Mouse (Mus musculus): ENCODE measurements around the gene Guca2b.
"Not testable (repeated sequence)": the region's sequence is repeated elsewhere in the genome, so short reads cannot be mapped to it uniquely, and the experiment has no call there.

The Guca2b gene

DNA sequence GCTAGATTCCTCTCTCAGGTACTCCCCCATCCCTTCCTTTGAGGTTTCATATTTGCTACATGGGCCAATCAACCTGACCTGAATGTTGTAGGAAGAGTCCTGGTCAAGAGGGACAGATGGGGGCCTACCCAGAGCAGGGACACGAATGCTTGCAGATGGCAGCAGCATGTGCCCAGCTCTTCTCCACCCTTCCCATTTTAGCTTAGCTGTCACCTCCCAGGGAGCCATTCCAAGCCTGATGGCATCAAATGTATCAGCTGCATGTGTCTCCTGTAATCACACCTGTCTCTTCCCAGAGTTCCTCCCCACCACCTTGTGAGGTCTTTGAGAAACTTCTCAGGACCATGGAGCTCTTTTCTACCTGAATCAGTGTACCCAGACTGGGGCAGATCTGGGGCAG lies 1.7 kb downstream of the Guca2b start:
- DNase-seq (ENCODE audit: low spot score): no peak

DNA sequence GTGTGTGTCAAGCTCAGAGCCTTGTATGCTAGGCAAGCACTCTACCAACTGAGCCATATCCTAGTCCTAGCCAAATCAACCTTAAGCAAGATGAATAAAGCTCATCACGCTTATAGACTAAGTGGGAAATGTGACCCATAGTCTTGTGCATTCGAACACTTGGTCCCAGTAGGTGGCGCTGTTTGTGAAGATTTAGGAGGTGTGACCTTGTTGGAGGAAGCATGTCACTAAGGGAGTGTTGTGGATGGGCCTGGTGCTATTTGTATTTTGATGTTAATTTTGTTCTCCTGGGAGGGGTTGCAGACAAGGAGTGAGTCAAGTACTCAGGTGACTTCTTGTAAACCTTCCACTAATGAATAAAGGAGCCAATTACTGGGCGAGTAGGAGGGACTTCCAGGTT lies 16.1 kb downstream of the Guca2b start:
- no peak for DNase-seq (ENCODE audit: low spot score)

DNA sequence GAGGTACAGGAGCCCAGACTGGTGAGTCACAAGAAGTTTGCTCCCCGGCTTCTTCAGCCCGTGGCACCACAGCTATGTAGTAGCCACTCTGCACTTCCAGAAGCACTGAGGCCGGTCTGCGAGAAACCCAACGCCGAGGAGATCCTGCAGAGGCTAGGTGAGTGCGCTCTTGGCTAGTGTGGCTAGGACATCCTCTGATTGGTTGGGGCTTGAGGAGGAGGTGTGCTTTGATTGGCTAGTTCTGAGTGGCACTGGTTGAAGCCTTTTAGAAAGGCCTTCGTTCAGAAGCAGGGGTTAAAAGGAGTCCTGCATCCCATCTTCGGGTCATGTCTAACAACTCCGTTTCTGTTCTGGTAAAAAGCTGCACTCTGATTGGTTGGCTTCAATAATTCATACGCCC lies 20.1 kb downstream of the Guca2b start:
- DNase-seq (ENCODE audit: low spot score): no peak

DNA sequence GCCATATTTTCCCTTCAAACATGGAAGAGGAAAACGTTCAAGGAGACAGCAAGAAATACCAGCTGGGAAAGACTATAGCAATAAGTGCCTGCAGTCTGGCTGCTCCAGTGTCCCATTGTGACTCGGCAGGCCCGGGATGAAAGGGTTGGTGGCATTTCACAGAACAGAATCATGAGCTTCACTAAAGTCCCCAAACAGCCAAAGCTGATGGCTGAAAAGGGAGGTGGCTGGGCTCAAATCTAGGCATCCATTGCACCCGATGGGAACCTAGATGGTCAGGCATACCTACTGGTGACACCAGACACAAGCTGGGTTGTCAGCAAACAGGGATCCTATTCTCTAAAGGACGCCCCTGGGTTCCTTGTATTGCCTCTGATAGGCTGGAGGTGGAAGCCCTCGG lies 20.8 kb downstream of the Guca2b start:
- DNase-seq (ENCODE audit: low spot score): no peak

DNA sequence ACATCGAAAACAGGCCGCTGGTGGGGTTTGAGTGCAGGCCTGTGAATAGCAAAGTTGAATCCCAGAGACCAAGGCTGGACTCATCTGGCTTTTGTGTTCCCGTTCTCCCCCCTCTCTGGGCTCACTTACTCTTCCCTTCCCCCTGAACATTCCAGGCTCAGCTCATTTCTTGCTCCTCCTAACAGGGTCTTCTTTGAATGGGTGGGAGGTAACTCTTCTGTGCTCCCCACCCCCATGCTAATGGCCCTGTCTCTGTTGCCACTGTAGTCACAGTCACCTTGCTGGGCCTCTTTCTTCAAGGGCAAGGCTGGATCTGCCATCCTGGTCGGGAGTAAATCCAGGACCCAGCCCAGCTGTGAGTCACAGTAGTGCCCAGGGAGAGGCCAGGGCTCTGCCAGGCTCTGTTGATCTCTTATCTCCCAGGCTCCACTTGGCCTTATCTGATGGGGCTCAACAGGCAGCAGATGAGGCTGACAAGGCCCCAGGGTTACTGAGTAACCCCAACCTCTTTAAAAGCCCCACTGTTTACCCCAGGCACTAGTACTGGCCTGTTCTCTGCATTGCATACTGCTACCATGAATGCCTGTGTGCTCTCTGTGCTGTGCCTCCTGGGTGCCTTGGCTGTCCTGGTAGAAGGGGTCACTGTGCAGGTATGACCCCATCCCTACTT lies 21.4 kb downstream of the Guca2b start, which contains the start of gene Guca2a:
Gene Guca2a, plus strand, starts transcription at position 529 of the 670 bp plus-strand sequence.
- DNase-seq (ENCODE audit: low spot score): no peak

DNA sequence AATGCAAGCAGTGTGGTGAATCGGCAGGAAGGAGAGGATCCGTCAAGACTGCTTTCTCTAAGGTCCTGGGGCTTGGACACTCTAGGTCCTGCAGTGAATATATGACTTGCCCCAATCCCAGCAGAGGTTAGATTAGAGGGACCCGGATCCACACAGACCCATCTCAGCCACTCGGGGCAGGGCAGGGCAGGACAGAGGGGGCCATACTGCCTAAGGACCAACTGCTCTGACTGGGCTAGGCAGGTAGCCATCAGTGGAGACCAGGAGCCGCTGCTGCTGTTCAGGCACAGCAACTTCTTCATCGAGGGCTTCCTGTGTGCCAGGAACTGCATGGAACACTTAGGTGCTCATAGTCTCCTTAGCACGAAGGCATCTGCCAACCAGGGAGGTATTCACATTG lies 22.0 kb downstream of the Guca2b start:
- DNase-seq (ENCODE audit: low spot score): no peak

DNA sequence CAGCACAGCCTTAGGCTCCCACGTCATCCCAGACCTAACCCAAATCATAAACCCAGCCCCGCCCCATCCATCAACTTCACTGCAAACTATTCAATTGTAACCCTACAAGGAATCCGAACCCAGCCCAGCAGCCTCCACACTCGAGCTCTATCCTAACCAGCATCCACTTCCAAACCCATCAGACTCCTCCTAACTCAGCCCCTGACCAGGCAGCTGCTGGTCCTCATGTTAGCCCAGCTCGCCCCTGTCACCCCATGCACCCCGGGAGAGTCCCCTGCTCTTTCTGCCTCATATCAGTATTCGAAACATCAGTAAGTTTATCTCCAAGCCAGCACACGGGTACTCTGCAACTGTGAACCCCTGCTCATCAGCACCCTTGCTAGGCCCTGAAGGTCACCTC lies 23.1 kb downstream of the Guca2b start:
- no peak for DNase-seq (ENCODE audit: low spot score)

DNA sequence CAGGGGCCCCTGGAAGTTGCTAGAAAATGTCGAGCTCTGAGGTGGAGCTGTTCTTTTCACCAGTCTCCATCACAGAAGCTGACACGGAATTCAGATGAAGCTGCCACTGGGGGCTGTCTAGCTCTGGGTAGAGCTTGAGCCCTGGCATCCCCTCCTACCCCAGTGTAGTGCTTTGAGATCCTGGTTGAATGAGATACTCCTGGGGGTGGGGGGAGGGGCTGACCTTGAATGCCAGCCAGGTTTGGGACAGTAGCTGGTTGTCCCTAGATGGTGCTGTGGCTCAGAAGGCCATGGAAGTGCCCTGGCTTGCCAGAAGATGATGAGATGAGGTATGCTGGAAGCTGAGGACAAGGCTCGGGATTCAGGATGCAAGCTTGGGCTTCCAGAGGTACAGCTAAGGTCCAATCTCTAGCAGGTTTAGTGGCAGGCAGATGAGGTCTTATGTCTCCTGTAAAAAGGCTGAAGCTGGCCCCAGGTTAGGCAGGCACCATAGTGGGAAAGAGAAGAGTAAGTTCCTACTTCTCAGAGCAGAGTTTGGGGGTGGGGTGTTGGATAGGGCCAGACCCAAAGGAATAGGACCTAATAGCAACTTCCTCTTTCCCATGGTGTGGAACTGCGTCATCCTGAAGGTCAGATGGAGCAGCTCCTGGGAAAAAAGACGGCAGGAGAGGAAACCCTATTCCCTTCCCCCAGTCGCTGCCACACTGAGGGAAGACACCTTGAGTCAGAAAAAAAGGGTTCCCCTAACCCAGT lies 23.7 kb downstream of the Guca2b start:
- DNase-seq (ENCODE audit: low spot score): no peak

DNA sequence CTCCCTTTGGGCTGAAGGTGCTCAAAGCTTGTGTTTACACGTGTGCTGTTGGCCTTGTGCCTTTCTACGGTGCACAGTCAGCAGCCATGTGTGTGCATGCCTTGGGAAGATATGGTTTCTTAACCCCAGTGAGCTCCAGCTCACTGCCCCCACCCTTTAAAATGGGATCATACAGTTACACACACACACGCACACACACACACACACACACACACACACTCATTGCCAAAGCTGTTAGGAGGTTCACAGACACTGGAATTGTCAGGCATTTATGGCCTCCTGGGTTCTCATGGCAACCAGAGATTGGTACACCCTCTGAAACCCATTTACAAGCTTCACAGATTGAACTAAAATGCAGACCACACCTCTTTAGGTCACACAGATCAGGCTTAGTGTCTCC lies 24.8 kb downstream of the Guca2b start:
- DNase-seq (ENCODE audit: low spot score): no peak

DNA sequence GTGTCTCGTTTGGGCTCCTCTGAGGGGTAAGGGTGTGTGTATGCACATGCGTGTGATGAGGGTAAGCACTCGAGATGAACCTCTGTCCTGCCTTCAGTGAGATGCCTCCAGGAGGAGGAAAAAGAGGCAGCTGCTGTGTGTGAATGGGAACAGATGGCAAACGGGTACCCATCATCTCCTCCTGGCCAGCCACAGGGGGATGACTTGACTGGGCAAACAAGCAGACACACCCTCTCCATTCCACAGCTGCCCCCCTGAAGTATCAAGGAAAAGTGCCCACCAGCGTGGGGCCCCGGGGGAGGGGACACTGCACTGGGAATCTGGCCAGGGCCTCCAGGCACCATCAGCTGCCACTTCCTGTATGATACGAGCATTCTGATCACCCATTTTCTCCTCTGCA lies 25.4 kb downstream of the Guca2b start:
- no peak for DNase-seq (ENCODE audit: low spot score)

DNA sequence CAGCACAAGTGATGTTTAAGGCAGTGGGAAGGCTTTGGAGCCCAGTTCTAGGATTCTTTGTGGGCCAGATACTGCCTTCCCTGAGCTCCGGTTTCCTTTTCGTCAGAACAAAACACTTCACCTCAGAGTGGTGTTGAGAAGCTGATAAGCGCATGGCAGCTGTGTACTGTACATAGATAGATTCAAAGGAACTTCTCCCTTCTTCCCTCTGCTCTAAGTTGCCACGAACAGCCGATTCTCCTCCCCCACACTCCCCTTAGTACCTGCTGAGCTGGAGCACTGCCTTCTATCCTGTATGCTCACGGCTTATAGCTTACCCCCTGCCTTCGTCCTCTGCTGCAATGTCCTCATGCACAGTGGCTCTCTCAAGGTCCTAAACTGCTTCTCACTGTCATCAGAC lies 26.0 kb downstream of the Guca2b start:
- no peak for DNase-seq (ENCODE audit: low spot score)

DNA sequence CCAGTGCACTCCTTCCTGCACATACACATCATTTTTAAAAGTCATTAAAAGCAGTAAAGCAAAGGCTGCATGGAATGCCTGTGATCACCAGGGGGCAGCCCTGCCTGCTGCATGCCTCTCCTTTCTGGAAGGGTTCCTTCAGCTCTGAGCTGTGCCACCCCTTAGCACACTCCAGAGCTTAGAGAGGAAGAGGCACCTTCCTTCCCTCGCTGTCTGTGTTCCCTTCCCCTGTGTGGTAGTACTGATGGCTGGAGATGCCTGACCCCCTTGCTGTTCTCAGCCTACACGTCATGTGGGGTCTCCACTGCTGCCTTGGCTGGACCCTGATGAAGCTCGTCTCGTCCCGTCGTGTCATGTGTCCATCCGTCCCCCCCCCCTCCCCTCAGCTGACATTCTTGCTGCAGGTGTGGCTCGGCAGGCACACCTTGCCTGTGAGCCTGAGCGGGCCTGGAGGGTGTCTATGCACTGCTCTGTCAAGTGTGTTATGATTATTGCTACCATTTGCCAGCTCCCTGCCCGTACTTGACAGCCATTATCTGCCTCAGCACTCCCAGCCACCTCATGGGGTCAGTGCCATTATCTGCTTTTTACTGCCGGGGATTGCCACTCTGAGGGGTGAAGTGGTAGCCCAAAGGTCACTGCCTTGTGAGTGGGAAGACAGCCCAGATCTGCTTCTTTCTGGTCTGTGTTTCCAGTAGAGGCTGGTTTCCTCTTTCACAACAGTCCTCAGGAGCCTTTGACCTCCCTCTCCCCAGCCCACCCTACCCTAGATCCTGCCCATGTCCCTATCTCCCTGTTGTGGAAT lies 27.4 kb downstream of the Guca2b start:
- no peak for DNase-seq (ENCODE audit: low spot score)

DNA sequence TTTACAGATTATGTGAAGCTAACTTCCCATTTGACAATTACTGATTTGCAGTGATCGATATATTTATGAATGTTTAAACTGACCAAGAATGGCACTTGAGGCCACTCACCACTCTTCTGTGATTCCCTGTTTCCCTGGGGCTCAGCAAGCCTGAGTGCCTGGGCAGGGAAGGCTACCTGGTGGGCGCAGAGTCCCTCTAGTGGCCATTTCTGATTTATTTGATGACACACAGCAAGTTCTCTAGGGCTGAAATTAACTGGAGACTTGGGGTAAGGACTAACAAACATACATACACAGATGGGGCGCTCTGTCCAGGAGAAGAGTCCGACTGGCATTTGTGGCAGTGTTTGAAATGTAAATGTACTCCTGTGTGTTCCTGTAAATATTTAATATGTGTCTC lies 30.4 kb downstream of the Guca2b start:
- DNase-seq (ENCODE audit: low spot score): not testable (repeated sequence)

DNA sequence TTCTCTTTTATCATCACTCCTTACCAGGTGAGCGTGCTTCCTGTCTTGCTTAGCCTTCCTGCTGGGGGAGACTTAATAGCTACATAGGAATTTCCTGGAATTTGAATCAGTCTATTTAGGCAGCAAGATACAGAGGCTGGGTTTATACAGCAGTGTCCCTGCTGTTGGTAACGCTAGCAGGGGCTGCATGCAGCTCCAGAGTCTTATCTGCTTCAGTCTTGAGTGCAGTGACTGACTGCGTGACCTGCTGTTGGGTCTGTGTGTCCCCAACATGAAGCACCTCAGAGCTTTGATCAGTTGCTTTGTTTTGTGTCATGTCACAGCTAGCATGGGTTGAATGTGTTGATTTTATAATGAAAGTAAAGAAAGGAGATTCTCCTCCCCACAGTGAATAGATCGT lies 31.4 kb downstream of the Guca2b start:
- DNase-seq (ENCODE audit: low spot score): no peak

DNA sequence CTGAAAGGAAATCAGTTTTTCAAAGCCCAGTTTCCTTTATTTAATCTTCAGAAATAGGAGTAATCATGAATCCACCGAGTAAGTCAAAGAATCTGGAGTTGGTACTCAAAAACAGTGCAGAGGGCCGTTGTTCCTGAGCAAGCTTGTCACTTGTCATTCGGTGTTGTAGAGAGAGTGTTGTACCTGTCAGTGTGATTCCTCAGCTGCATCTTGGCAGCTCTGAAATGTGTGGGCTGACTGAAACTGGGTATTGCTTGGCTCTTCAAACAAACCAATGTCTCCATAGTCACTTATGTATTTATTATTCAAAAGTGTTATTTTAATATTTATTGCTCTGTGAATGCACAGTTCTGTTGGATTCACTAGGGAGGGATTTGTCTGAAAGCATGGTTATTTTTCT lies 31.9 kb downstream of the Guca2b start:
- DNase-seq (ENCODE audit: low spot score): no peak

DNA sequence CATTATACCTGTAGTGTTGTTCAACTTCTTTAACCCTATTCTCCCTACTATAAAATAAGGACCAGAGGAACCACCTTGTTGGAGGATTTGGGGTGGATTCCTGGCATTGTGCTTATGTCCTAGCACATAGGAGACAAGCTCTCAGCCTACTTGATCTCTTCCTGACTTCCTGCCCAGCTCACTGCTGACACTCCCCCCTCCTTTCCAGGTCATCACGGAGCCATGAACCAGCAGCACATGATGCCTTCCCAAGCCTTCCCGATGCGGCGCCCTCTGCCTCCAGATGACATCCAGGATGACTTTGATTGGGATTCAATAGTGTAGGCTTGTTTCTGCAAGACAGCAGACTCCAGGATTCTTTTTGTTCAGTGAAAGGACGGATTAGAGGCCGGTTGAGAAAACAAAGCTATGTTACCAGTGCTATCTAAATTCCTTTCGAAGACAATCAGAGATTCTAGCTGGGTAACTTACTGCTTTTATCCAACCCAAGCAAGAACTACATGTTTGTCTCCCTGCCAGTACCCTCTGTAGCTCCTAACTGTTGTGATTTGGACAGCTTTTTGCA lies 32.6 kb downstream of the Guca2b start:
- DNase-seq (ENCODE audit: low spot score): no peak

DNA sequence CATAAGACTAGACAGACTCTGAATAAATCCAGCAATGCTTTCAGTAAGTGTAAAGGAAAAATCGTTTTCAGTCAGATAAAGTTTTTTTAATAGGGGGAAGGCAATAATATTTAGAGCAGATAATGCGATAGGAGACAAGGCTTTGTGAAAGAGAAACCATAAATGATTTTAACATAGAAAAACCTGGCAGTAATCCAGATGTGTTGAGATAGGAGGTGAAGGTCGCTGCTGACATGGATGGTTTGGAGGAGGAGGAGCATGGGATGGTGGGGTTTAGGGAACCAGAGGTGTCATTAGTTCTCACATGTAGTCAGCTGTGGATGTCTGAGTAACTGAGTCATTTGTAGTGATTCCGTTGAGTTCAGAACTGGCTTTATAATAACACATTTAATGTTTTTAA lies 44.0 kb downstream of the Guca2b start:
- DNase-seq (ENCODE audit: low spot score): no peak

DNA sequence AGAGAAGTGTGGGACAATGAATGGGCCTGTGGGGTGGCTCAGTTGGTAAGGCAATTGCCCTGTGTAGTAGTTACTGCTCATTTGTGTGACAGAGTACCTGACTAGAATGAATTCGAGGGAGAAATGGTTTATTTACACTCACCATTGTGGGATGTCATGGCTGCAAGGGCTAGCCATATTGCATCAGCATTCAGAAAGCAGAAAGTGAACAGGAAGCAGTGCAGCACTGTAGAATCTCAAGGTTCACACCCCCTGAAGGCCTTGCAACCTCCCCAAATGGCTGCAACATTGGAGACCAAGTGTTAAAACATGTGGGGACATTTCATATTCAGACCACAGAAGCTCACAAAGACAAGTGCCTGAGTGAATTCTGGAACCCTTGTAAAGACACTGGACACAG lies 44.7 kb downstream of the Guca2b start:
- no peak for DNase-seq (ENCODE audit: low spot score)

DNA sequence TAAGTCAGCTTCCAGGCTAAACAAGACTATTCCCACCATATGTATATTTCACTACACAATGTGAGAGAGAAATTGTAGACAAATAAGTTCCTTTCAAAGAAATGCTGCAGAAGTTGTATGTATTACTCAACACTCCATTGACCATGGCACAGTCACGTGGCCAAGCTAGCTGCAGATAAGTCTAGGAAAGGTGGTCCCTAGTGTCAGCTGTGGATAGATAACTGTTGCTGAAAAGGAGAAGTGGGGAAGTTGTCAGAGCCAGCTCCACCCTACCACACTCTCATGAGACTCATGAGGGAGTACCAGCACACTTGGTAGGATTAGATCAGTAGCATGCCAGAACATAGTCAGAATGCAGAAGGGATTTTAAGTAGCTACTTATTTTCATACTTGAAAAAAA lies 49.3 kb downstream of the Guca2b start:
- DNase-seq (ENCODE audit: low spot score): no peak
